Mouse (Mus musculus): ENCODE measurements around the gene Mrpl34.

- TF ChIP-seq CTCF (IDR thresholded peaks at IDR 0.05 in 2 of 3, conservative IDR thresholded peaks at IDR 0.05 in 1 of 3; ENCODE audit: control insufficient read depth in 1 of 3, insufficient read depth in 1 of 3, low read depth in 2 of 3, low read length in 3 of 3, poor library complexity in 1 of 3, severe bottlenecking in 1 of 3): no peak
- no peak for TF ChIP-seq POLR2A (IDR thresholded peaks at IDR 0.05; ENCODE audit: control insufficient read depth in 1 of 2, insufficient read depth in 1 of 2, low read depth in 1 of 2, low read length in 2 of 2, poor library complexity in 1 of 2)
- no peak for TF ChIP-seq TCF12 (IDR thresholded peaks at IDR 0.05; ENCODE audit: low read depth, low read length)
- no peak for TF ChIP-seq CHD2 (IDR thresholded peaks at IDR 0.05; ENCODE audit: low read length)
- TF ChIP-seq ZNF384 (IDR thresholded peaks at IDR 0.05; ENCODE audit: low read depth, low read length): no peak
Measured at GRCm38 (mm10) chr8:71471861-71472260, 7.1 kb downstream of the Mrpl34 start.
